Mouse (Mus musculus) spleen, adult 2 months (tissue): ENCODE measurements around the gene Nabp2. TPM values are rescaled to one million over a fixed set of nuclear protein-coding genes. Genes with fewer than 3 reads are reported as not detected.

Experiments
- DNase-seq, 2 experiments: peaks; one replicate each; pipeline versions ENCODE4 v3.0.0 to v3.0.0-alpha.2; 2012 to 2021; ENCODE audit warnings: low spot score in 2 of 2, low read depth in 1 of 2
- H3K27ac ChIP-seq: fragments of 200-500 bp; 2 replicates; pipeline ENCODE4 v1.5.1; 2012; ENCODE audit warnings: low read length, inconsistent platforms; ENCODE audit not compliant: insufficient read depth
- H3K27me3 ChIP-seq: fragments of 200-500 bp; 2 replicates; pipeline ENCODE4 v1.6.1; 2012; ENCODE audit warnings: mild to moderate bottlenecking, moderate library complexity, low read length, inconsistent platforms; ENCODE audit not compliant: control insufficient read depth, insufficient read depth
- H3K36me3 ChIP-seq: fragments of 200-500 bp; 2 replicates; pipeline ENCODE4 v1.6.1; 2012; ENCODE audit warnings: mild to moderate bottlenecking, low read length, inconsistent platforms; ENCODE audit not compliant: control insufficient read depth, insufficient read depth
- H3K4me1 ChIP-seq: fragments of 200-500 bp; 2 replicates; pipeline ENCODE4 v1.6.1; 2011; ENCODE audit warnings: inconsistent platforms; ENCODE audit not compliant: control insufficient read depth, insufficient read depth, insufficient read length
- H3K4me3 ChIP-seq: fragments of 200-500 bp; 2 replicates; pipeline ENCODE4 v1.5.1; 2011; ENCODE audit warnings: mild to moderate bottlenecking, inconsistent platforms; ENCODE audit not compliant: insufficient read depth, insufficient read length; ENCODE audit errors: extremely low read depth
- CTCF ChIP-seq: fragments of 200-500 bp; IDR thresholded peaks from 2 replicates; pipeline ENCODE4 v1.5.1; 2011; ENCODE audit warnings: mild to moderate bottlenecking, inconsistent platforms; ENCODE audit not compliant: insufficient read depth, insufficient read length, insufficient replicate concordance; ENCODE audit errors: extremely low read depth
- POLR2A ChIP-seq: fragments of 200-500 bp; IDR thresholded peaks from 2 replicates; pipeline ENCODE4 v1.6.1; 2011; ENCODE audit warnings: low read depth, low read length, inconsistent platforms
- WGBS: fragments of 180-500 bp; shearing (Covaris S2); methylation state at CpG from one replicate; pipeline ENCODE4 v1.1.7; 2018; 5-methylcytosine and 5-hydroxymethylcytosine counted together
- polyA plus RNA-seq: library from polyadenylated mRNA; depleted of rRNA; stranded (reverse); fragments of >200 nt; gene quantifications from 2 replicates; pipeline ENCODE4 v1.2.3, GENCODE M21; 2012

The Nabp2 gene
- polyA plus RNA-seq, 1 experiment: 19.8 TPM

DNA sequence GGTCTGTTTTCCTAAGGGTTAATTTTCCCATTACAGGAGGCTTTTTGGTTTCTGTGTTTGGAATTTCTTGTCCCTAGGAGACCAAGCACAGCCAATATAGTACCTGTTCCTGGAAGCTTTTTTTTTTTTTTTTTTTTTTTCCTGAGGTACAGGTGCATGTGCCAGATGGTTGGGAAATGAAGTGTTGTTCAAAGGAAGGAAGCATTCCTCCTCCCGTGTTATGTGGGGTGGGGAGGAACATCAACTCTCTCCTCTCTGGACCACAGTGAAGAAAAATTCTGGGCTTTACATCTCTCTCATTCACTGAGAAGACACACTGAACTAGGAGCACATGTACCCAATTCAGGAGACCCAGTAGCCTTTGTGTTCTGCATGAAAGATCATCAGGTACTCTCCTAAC is 1.8 kb upstream of the Nabp2 start:
- TF ChIP-seq CTCF (no peak), POLR2A (no peak)
- no peaks in the 10 kb centered on the region for H3K27me3 ChIP-seq
- DNase-seq: no peak
- WGBS: 47% methylated on average over 1 of the region's 1 CpGs
- no peak overlapping the region for H3K27ac ChIP-seq
- H3K36me3 ChIP-seq: peaks cover 14% of the 10 kb centered on the region
- no peak overlapping the region for H3K4me3 ChIP-seq
- H3K4me1 ChIP-seq: peaks cover 16% of the 10 kb centered on the region

GRCm38 (mm10) chr10:128412558-128412957 is 1.3 kb upstream of the Nabp2 start:
- H3K4me1 ChIP-seq: peaks cover 16% of the 10 kb centered on the region
- no peak overlapping the region for H3K27ac ChIP-seq
- peak overlapping the region; percentile 26; the same call in 1 of the 2 replicates for H3K4me3 ChIP-seq
- TF ChIP-seq CTCF: no peak
- TF ChIP-seq POLR2A: no peak
- 9% methylated on average over 1 of the region's 1 CpGs for WGBS
- no peak for DNase-seq
- no peaks in the 10 kb centered on the region for H3K27me3 ChIP-seq
- peaks cover 14% of the 10 kb centered on the region for H3K36me3 ChIP-seq

- no peak for TF ChIP-seq POLR2A
- no peak for TF ChIP-seq CTCF
- H3K36me3 ChIP-seq: peaks cover 14% of the 10 kb centered on the region
Observed at GRCm38 (mm10) chr10:128412055-128412381, 726 bp upstream of the Nabp2 start.

GRCm38 (mm10) chr10:128410560-128410845 is 789 bp downstream of the Nabp2 start:
- H3K27ac ChIP-seq: peak overlapping the region; percentile 85
- no peak for DNase-seq
- H3K4me1 ChIP-seq: peaks cover 16% of the 10 kb centered on the region
- peak overlapping the region; percentile 33; the same call in 1 of the 2 replicates for H3K4me3 ChIP-seq
- WGBS: 16% methylated on average over 4 of the region's 4 CpGs
- peaks cover 6% of the 10 kb centered on the region for H3K36me3 ChIP-seq
- no peaks in the 10 kb centered on the region for H3K27me3 ChIP-seq
- TF ChIP-seq CTCF (no peak), POLR2A (no peak)

More at GRCm38 (mm10) chr10:128412055-128412381, 726 bp upstream of the Nabp2 start:
- 4% methylated on average over 14 of the region's 14 CpGs for WGBS
- DNase-seq: no peak
- Histone ChIP-seq H3K4me1 (peaks cover 16% of the 10 kb centered on the region), H3K4me3 (peak overlapping the region; percentile 77), H3K27ac (peak overlapping the region; percentile 78), H3K27me3 (no peaks in the 10 kb centered on the region)

- peak overlapping the region; percentile 75 for H3K4me3 ChIP-seq
- peaks cover 3% of the 10 kb centered on the region for H3K36me3 ChIP-seq
- no peaks in the 10 kb centered on the region for H3K27me3 ChIP-seq
- H3K27ac ChIP-seq: peak overlapping the region; percentile 85
- peaks cover 16% of the 10 kb centered on the region for H3K4me1 ChIP-seq
- peak; percentile 96 to 97 for DNase-seq
- TF ChIP-seq CTCF (peak; percentile 86), POLR2A (0 out of 2 replicates have a peak, but pooled peaks have one; percentile 17)
- WGBS: 6% methylated on average over 35 of the region's 36 CpGs
Observed at GRCm38 (mm10) chr10:128409692-128410559, 1.4 kb downstream of the Nabp2 start.

DNA sequence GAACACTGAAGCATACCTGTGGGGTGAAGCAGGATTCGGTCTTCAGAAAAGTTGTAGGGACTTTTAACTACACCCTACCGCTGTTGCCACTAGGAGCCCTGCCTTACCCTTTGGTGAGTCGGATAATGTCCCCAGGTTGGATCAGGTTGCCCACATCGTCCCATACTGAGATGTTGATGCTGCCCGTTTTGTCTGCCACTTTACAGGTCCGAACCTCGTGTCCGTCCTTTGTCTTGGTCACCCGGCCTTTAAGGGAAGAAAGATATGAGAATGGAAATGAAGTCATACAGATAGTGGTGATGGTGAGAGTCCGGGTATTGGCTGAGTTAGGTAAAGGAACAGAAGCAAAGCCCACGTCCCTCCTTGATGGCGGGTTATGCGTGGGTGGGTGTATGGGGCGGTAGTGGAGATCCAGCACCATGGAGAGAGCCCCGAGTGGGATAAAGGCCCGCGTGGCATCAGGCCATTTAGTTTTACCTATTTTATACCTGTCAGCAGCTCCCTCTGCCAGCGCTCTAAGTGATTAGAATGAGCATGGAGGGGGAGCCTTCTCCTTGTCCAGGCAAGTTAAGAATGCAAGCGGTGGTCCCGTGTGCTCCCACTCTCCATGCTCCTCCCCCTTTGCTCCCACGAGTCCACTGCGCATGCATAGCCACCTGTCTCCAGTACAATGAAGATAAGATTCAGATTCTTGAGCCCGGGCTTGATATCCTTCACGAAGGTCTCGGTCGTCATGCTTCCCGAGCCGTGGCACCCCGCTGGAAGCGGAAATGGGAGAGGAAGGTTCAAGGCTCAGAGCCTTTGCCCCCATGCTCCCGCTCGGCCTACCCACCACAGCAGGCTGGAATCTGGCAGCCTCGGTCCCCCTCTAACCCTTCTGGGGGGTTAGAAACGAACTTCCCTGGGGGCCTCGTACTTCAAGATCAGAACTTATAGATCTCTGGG is 2.4 kb downstream of the Nabp2 start:
- peaks cover 1% of the 10 kb centered on the region for H3K36me3 ChIP-seq
- peaks cover 15% of the 10 kb centered on the region for H3K4me1 ChIP-seq
- H3K27ac ChIP-seq: 0 out of 2 replicates have a peak overlapping the region, but pooled peaks have one; percentile 44
- H3K27me3 ChIP-seq: no peaks in the 10 kb centered on the region
- peak in 1 of 2 experiments; percentile 17 for DNase-seq
- peak overlapping the region; percentile 75 for H3K4me3 ChIP-seq
- TF ChIP-seq POLR2A (no peak), CTCF (no peak)
- WGBS: 21% methylated on average over 35 of the region's 35 CpGs
